Mouse (Mus musculus): Measurements from ENCODE around the gene Aldoart2.
"Not testable (repeated sequence)": the region's sequence is repeated elsewhere in the genome, so short reads cannot be mapped to it uniquely, and the experiment has no call there.

Gene Aldoart2

GRCm38 (mm10) chr12:55573089-55573488, 8.1 kb downstream of the Aldoart2 start:
- no peak for DNase-seq (ENCODE audit: low spot score in 2 of 2)

- DNase-seq (ENCODE audit: low spot score in 2 of 2), result no peak
Measured at GRCm38 (mm10) chr12:55573794-55574193, 8.8 kb downstream of the Aldoart2 start.

GRCm38 (mm10) chr12:55586936-55587335, 21.9 kb downstream of the Aldoart2 start:
- not testable (repeated sequence) for DNase-seq (ENCODE audit: low spot score in 2 of 2)

GRCm38 (mm10) chr12:55598537-55598886, 33.5 kb downstream of the Aldoart2 start:
- DNase-seq (ENCODE audit: low spot score in 2 of 2), result no peak

GRCm38 (mm10) chr12:55598887-55599561, 34.0 kb downstream of the Aldoart2 start, which contains the start of gene Insm2:
TSS of gene Insm2 (plus strand) at chr12:55599427.
- no peak for DNase-seq (ENCODE audit: low spot score in 2 of 2)

GRCm38 (mm10) chr12:55599639-55600502, 34.8 kb downstream of the Aldoart2 start:
- peak in 1 of 2 experiments; percentile 10 for DNase-seq (ENCODE audit: low spot score in 2 of 2)

GRCm38 (mm10) chr12:55600503-55600994, 35.5 kb downstream of the Aldoart2 start:
- no peak for DNase-seq (ENCODE audit: low spot score in 2 of 2)

GRCm38 (mm10) chr12:55604411-55604810, 39.4 kb downstream of the Aldoart2 start:
- no peak for DNase-seq (ENCODE audit: low spot score in 2 of 2)

GRCm38 (mm10) chr12:55607902-55608301, 42.9 kb downstream of the Aldoart2 start:
- no peak for DNase-seq (ENCODE audit: low spot score in 2 of 2)

GRCm38 (mm10) chr12:55610812-55611211, 45.8 kb downstream of the Aldoart2 start:
- no peak for DNase-seq (ENCODE audit: low spot score in 2 of 2)

Data from spleen, postnatal 36 days (tissue).